Mouse (Mus musculus) ES-E14 (cell line): Measurements from ENCODE around the gene Kctd20. TPM values are rescaled to one million over a fixed set of nuclear protein-coding genes. Genes with fewer than 3 reads are reported as not detected.
A peak's percentile ranks its signal among the peaks of the same experiment; 100 is the strongest.
"Not testable (repeated sequence)": the region's sequence is repeated elsewhere in the genome, so short reads cannot be mapped to it uniquely, and the experiment has no call there.

Experiments
- DNase-seq: peaks from one replicate; pipeline ENCODE4 v3.0.0-alpha.2; 2013; ENCODE audit warnings: low read depth, low spot score
- H3K27ac ChIP-seq: 2 replicates; pipeline ENCODE4 v1.5.1; 2012; ENCODE audit warnings: low read depth, mild to moderate bottlenecking, low read length, moderate library complexity, mixed read lengths; ENCODE audit not compliant: poor library complexity, insufficient read depth, severe bottlenecking
- H3K36me3 ChIP-seq: 2 replicates; pipeline ENCODE4 v1.6.1; 2012; ENCODE audit warnings: mild to moderate bottlenecking, low read length, moderate library complexity, mixed read lengths; ENCODE audit not compliant: control insufficient read depth, poor library complexity, insufficient read depth, severe bottlenecking
- H3K4me1 ChIP-seq, 2 experiments: fragments of 150-350 bp in 1 of 2; sonication (generic) in 1 of 2; 2 replicates each; pipeline ENCODE4 v1.6.1; 2012; ENCODE audit warnings: low read length in 2 of 2, mild to moderate bottlenecking in 1 of 2, mixed read lengths in 1 of 2; ENCODE audit not compliant: control insufficient read depth in 2 of 2, insufficient read depth in 2 of 2, poor library complexity in 1 of 2
- H3K4me3 ChIP-seq, 2 experiments: fragments of 150-350 bp in 1 of 2; sonication (generic) in 1 of 2; 2 replicates each; pipeline ENCODE4 v1.5.1; 2012; ENCODE audit warnings: low read length in 2 of 2, low read depth in 1 of 2, mild to moderate bottlenecking in 1 of 2, mixed read lengths in 1 of 2; ENCODE audit not compliant: insufficient read depth in 1 of 2, poor library complexity in 1 of 2, severe bottlenecking in 1 of 2
- H3K9ac ChIP-seq: 2 replicates; pipeline ENCODE4 v1.6.1; 2012; ENCODE audit warnings: low read depth, mild to moderate bottlenecking, low read length, mixed read lengths; ENCODE audit not compliant: poor library complexity, insufficient read depth, severe bottlenecking
- H3K9me3 ChIP-seq: fragments of 150-350 bp; sonication (generic); 2 replicates; pipeline ENCODE4 v1.6.1; 2012; ENCODE audit warnings: low read depth, mild to moderate bottlenecking, low read length; ENCODE audit not compliant: control insufficient read depth, insufficient read depth
- CHD2 ChIP-seq: IDR thresholded peaks from 2 replicates; pipeline ENCODE4 v1.6.1; 2014; ENCODE audit warnings: mild to moderate bottlenecking, low read depth, low read length, inconsistent platforms
- HCFC1 ChIP-seq: IDR thresholded peaks from 2 replicates; pipeline ENCODE4 v1.6.1; 2012; ENCODE audit warnings: low read length, inconsistent platforms, borderline replicate concordance; ENCODE audit not compliant: insufficient read depth
- MAFK ChIP-seq: IDR thresholded peaks from 2 replicates; pipeline ENCODE4 v1.6.1; 2014; ENCODE audit warnings: mild to moderate bottlenecking, low read depth, low read length, inconsistent platforms; ENCODE audit not compliant: insufficient read depth
- ZC3H11A ChIP-seq: IDR thresholded peaks from 2 replicates; pipeline ENCODE4 v1.6.1; 2012; ENCODE audit warnings: low read depth, mild to moderate bottlenecking, inconsistent platforms, low read length, borderline replicate concordance
- ZNF384 ChIP-seq: IDR thresholded peaks from 2 replicates; pipeline ENCODE4 v1.6.1; 2012; ENCODE audit warnings: low read depth, low read length, inconsistent platforms
- in situ Hi-C, 2 experiments: fragments of 600-800 bp; cut with MboI; formaldehyde crosslinking; loops; one replicate each; pipeline ENCODE4 v1.15.1; 2025; ENCODE audit warnings: low sequenced_read_pairs in 2 of 2, inconsistent platforms in 1 of 2; ENCODE audit not compliant: unreplicated experiment in 2 of 2
- total RNA-seq: library from RNA; depleted of rRNA; stranded (reverse); fragments of 300-350 nt; gene quantifications from 2 replicates; pipeline ENCODE4 v1.2.3, GENCODE M21; 2012

Kctd20 gene
- total RNA-seq, 1 experiment = 46.9 TPM

GRCm38 (mm10) chr17:28991286-28991685, 39.5 kb downstream of the Kctd20 start:
- in situ Hi-C loops = no loop called here
- no peak overlapping the region for H3K4me3 ChIP-seq

DNA sequence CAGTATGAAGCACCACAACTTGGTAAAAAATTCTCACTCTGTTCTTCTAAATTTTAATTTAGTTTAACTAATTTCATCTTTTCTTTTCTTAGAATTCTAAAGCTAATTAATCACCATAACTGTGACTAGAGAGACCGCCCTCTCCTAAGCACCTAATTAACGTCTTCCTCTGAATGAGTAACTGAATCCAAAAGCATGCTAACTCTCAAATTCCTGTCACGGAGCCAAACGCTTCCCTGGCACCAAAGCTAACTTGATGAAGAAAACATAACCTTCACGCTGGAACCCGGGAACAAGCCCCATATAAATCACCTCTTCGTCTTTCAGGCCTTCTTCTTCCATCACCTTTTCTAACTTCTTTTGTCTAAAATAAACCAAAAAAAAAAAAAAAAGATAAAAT, 40.4 kb downstream of the Kctd20 start:
- in situ Hi-C loops = no loop called here
- Histone ChIP-seq H3K4me1 (peaks cover 0 to 6% of the 10 kb centered on the region in 2 experiments; a peak in 2 of 4 replicates), H3K9ac (no peak overlapping the region), H3K9me3 (peaks cover 2% of the 10 kb centered on the region; the same call in 1 of the 2 replicates), H3K4me3 (no peak overlapping the region), H3K27ac (no peak overlapping the region), H3K36me3 (peaks cover 33% of the 10 kb centered on the region)
- DNase-seq = no peak
- TF ChIP-seq MAFK (no peak), CHD2 (no peak), HCFC1 (no peak), ZNF384 (no peak), ZC3H11A (no peak)

More at GRCm38 (mm10) chr17:28991286-28991685, 39.5 kb downstream of the Kctd20 start:
- peaks cover 33% of the 10 kb centered on the region for H3K36me3 ChIP-seq
- no peak for DNase-seq
- H3K9me3 ChIP-seq = peaks cover 2% of the 10 kb centered on the region; the same call in 1 of the 2 replicates
- H3K27ac ChIP-seq = no peak overlapping the region
- H3K9ac ChIP-seq = no peak overlapping the region
- TF ChIP-seq ZC3H11A = no peak
- no peak for TF ChIP-seq HCFC1
- TF ChIP-seq MAFK = no peak
- TF ChIP-seq CHD2 = no peak
- no peak for TF ChIP-seq ZNF384
- peaks cover 0 to 6% of the 10 kb centered on the region in 2 experiments; a peak in 2 of 4 replicates for H3K4me1 ChIP-seq

- H3K4me3 ChIP-seq, H3K9me3 ChIP-seq, in situ Hi-C loops, DNase-seq, H3K9ac ChIP-seq, H3K27ac ChIP-seq, H3K4me1 ChIP-seq: not testable (repeated sequence)
- peaks cover 28% of the 10 kb centered on the region for H3K36me3 ChIP-seq
- TF ChIP-seq ZNF384 = peak; percentile 85
Observed at GRCm38 (mm10) chr17:28993004-28993403, 41.3 kb downstream of the Kctd20 start.

DNA sequence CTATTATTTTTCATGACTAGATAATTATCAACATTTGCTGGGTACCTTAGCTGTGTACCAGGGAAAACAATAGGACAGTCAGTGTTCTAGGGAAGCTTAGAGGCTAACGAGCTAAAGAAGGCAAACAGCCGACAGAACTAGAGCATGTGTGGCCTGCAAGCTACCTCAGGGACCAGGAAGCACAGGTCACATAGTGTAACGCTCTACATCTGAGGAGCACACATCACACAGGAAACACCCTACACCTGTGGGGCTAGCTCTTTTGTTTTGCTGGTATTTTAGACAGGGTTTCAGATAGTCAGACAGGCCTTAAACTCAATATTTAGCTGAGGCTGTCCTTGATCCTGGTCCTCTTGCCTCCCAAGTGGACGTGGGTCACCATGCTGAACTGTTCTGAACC, 42.9 kb downstream of the Kctd20 start:
- DNase-seq = no peak
- no peak overlapping the region for H3K27ac ChIP-seq
- in situ Hi-C loops = no loop called here
- H3K9ac ChIP-seq = no peak overlapping the region
- peaks cover 33% of the 10 kb centered on the region for H3K36me3 ChIP-seq
- H3K4me1 ChIP-seq = peaks cover 0 to 3% of the 10 kb centered on the region in 2 experiments; a peak in 1 of 4 replicates
- H3K4me3 ChIP-seq = no peak overlapping the region
- no peak for TF ChIP-seq CHD2
- peaks cover 2% of the 10 kb centered on the region; the same call in 1 of the 2 replicates for H3K9me3 ChIP-seq

DNA sequence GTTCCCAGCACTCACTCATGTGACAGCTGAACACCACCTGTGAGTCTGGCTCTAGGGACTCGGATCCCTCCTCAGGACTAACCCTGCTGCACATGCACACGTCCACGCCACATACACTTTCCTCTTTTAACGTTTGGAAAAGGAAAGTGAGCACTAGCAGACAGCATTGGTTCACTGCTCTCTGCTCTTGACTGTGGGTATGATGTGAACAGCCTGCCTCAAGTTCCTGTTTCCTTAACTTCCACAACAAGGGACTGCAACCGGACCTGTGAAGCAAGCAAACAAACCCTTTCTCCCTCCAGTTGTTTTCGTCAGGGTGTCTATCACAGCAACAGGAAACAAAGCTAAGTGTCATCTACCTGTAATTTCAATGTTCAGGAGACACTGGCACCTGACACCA, 48.7 kb downstream of the Kctd20 start:
- Histone ChIP-seq H3K4me1 (peaks cover 0 to 5% of the 10 kb centered on the region in 2 experiments; a peak in 1 of 4 replicates), H3K27ac (no peak overlapping the region), H3K9ac (no peak overlapping the region), H3K4me3 (no peak overlapping the region), H3K9me3 (no peaks in the 10 kb centered on the region), H3K36me3 (peaks cover 24% of the 10 kb centered on the region)
- in situ Hi-C loops = no loop called here
- no peak for TF ChIP-seq CHD2
- TF ChIP-seq HCFC1 = no peak
- no peak for TF ChIP-seq ZNF384
- TF ChIP-seq ZC3H11A = no peak
- TF ChIP-seq MAFK = no peak
- no peak for DNase-seq
